Mouse (Mus musculus): Measurements from ENCODE around the gene Epb41.

The Epb41 gene

DNA sequence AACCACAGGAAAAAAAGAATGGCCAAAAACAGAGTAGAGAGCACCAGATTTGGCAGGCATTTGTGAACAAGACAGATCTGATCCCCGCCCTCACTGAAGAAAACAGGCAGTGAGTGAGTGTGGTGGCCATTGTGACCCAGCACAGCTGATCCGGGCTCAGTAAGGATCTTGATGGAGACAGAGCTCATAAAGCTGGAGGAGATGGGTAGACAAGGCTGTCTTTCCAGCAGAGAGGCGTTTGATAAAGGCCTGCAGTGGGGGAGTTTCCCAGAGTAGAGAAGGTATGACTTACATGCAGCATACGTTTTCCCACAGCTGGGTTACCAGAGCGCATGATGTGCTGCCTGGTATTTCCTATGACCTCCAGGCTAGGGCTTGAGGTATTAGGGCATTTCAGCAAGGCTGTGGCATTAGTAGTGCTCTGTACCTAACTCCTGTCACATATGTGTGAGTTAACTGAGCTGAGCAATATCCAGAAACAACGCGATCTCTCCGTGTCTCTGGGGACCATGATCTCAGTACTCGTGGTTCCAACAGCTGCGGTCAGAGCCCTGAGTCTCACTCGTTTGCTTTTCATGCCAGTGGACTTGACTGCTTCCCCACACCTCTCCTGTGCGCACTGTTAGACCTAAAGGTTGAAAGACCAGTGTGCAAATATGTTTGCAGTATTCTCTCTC, 176.5 kb downstream of the Epb41 start:
- in situ Hi-C loops (cut with MboI, MseI), result no loop called here

DNA sequence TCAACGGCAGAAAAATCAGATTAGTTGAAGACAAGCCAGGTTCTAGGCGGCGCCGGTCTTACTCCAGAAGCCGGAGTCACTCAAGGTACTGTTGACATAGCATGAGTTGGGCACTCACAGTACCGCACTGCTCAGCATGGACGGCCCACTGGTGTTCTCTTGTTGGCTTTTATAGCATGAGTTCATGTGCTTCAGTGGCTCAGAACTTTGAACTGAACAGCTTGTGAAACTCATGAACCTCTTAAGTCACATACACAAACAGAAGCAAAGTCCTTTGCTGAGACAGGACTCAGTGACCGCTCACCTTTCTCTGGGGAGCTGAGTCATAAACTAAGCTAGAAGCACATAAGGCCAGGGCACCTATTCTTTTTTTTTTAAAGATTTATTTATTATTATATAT, 177.3 kb downstream of the Epb41 start:
- in situ Hi-C loops (cut with MboI, MseI), result no loop called here

DNA sequence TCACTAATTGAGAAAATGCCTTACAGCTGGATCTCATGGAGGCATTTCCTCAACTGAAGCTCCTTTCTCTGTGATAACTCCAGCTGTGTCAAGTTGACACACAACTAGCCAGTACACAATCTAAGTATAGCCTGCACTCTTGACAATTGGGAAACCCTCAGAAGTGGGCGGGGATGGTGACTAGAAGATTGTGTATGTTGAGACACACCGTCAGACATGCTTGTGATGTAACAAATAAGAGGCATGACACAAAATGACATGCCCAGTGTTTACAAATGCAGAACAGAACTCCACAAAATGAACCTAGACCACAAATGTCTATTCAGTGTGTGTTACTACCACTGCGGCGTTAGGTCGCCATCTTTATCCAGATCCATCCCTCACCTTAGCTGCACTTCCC, 178.0 kb downstream of the Epb41 start:
- in situ Hi-C loops (cut with MboI, MseI), result no loop called here

DNA sequence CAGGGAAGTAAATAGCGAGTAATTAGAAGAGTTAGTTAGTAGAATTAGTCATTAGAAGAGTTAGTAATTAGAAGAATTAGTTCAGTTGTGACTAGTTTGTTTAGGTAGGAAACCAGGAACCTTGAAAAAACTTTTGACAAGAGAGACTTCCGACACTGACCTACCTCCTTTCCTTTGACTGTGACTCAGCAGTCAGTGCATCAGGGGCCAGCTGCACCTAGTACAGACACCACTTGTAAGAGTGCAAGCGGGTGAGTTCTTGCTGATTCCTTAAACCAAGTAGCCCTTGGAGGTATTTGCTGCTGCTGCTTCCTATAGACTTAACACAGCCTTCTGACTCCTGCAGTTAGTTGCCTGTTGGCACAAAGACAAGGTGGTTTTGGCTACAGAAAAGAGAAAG, 184.4 kb downstream of the Epb41 start:
- in situ Hi-C loops (cut with MboI, MseI), result no loop called here

DNA sequence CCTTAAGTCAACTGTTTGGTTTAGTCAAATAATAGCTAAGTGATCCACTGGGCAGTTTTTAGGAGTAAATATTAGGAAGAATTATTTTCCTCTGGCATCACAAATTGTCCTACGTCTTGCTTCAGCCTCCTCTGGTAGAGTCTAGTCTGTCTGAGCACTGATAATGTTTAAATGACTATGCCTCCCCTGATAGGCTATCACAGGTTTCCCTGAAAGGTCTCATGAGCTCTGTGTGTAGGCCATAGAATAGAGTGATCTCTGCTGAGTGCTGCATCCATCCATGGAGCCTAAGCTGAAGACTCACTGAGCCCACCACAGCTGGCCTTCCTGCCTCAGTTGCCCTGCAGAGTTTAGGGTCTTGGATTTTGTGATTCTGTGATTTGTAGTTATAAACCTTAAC, 186.6 kb downstream of the Epb41 start:
- in situ Hi-C loops (cut with MboI, MseI), result no loop called here

DNA sequence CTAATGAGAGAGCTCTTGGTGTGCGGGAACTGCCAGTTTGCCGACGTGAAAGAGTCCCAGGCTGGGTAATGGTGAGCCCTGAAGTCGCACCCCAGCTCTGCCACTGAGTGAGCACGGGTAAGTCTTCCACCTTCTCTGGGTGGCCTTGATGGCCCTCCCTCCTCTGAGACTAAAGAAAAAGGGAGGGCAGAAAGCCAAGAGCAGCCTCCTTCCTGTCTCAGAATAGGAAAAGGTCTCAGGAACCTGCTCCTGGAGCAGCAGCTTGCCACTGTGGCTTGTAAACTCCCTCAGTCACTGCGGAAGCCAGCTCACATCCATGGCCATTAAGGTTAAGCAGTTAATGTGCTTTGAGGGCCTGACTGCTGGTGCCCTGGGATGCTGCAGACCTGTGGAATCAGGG, 189.7 kb downstream of the Epb41 start:
- in situ Hi-C loops (cut with MboI, MseI), result no loop called here

DNA sequence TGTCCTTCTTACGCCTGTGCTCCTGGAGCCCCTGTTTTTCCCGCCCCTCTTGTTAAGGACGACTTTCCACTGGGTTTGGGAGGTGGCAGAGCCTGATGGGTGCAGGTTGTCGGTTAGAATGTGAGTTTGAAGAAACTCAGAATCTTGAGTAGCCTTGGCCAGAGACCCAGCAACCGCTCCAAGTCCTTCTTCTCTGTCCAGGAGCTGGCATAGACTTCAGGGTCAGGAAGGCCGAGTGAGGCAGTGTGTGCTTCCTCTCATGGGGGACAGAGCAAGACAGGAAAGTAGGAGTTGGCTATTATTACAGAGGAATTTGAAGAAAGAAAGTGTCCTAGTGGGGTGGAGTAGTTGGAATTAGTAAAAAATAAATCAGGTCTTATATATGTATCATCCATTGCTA, 191.6 kb downstream of the Epb41 start:
- in situ Hi-C loops (cut with MboI, MseI), result no loop called here

DNA sequence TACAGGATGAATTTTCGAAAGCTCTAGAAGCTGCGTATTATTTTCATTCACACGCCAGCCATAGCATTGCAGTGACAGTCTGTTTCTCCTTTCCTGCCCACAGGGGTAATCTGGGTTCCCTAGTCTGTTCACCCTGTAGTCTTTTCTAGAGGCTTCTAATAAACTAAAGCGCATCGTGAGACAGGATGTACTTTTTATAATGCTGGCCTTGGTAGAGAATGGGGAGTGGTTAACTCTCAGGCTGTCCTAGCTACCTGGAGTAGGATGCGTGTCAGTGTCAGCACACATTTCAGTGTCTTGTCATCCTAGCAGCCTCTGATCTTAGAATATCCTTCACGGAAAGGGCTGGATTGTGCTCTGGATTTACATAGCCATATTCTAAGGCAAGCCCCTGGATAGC, 193.8 kb downstream of the Epb41 start:
- in situ Hi-C loops (cut with MboI, MseI), result no loop called here

DNA sequence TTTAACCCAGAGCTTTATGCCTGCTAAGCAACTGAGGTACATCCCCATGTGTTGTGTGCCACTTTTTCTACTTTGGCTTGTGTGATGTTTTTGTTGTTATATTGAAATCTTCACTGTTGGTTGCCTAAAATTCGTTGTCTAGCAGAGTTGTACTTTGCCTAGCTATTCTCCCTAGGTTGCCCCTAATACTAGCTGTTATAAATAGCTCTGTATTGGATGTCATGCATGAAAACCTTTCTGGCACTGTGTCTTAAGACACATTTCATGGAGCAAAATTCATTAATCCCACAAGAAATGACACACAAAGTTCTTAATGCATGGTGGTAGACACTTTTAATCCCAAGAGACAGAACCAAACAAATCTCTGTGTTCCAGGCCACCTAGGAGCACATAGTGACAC, 195.4 kb downstream of the Epb41 start:
- in situ Hi-C loops (cut with MboI, MseI), result no loop called here

DNA sequence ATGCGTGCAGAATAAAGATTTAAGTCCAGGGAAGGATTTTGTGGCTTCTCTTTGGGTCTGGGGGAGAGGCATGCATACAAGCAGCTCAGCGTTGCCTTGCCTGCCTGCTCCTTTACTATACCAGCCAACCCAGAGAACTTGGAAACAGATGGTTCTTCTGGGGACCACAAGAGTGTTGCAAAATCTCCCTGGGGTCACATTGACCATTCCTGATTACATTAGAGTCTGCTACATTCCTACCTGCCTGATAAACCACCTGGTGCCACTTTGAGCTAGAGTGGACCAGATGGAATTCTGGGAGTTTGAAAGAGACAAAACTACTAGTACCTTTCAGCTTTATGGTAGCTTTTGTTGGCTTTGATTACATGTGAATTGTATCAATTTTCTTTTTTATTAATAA, 198.3 kb downstream of the Epb41 start:
- in situ Hi-C loops (cut with MboI, MseI), result no loop called here

DNA sequence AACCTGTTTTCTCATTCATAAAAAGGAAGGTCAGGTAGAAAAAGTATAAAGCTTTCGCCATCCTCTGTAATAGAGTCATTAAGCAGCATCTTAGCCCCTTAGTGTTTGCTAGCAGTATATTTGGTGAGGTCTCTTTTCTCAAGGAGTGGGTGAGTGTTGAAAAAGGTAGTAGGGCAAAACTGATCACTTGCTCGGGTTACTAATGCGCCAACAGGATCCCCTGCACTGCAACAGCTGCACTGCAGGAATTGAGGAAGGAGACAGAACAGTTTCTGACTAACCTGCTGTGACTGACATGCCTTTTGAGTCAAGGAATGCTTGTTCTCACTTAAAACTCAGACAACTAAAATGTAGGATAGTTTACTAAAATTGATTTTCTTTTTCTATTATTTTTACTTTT, 199.9 kb downstream of the Epb41 start:
- in situ Hi-C loops (cut with MboI, MseI), result no loop called here

DNA sequence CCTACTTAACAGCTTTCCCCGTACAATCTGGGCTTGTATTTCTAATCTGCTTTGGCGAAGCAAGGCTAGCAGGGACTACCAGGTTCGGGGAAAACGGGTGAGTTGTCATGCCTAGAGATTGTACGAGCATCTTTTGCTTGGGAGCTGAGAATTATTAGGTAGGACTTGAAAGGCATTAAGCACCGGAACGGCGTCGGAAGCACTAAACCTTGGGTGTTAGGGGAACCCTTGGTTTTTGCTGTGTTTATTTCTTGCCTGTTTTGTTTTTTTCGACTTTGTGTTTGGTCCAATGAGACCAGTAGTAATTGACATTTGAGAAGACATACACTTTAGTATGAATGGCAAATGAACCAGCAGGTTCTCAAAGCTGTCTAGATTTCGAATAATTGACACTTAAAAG, 200.6 kb downstream of the Epb41 start:
- in situ Hi-C loops (cut with MboI, MseI), result loop anchor here (25.0 kb wide), 1 partner anchor 1512 kb away; the partner anchor contains the start of genes Snrnp40 and Zcchc17

DNA sequence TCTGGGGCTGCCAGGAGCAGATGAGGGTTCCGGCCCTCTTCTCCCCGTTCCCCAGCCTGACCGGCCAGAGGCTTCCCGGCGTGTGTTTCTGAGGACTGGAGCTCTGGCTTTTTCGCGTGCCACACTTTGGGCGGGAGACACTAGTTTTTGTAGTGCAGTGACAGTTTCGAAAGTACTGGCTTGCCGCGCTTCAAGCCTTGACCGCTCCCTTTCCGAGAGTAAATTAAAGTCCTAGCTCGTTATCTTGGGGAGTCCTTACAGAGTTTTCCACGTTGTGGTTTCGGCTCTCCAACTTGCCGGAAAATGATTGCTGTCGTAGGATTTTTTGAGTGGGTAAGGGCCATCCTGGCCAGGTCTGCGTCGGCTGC, 201.0 kb downstream of the Epb41 start:
- in situ Hi-C loops (cut with MboI, MseI), result loop anchor here (25.0 kb wide), 1 partner anchor 1512 kb away; the partner anchor contains the start of genes Snrnp40 and Zcchc17
